ENCODE assay signal across 7 mouse cellular contexts in the genomic region with DNA sequence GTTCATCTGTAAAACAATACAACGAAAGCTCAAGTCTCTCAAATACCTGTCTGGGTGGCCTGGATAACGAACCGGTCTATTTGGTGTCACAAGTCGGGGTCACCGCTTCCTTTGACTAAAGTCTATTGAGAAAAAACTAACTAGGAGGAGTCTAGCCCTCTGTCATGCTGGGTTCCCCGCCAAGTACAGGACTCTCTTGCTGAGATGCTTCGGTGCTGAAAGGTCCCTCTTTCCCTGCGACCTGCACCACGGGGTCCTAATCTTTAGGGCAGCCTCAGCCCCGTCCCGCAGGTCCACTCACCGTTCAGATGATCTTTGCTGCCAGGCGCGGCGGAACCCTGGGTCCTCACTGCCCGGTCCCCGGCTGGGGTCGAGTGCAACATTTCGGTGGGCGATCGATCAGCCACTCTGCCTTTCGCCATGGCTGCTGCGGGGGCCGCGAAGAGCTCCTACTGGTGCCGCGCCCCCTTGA. TPM values are rescaled to one million over a fixed set of nuclear protein-coding genes. Genes with fewer than 3 reads are reported as not detected.
DNase-seq lines count a peak whose midpoint lies in the region; ATAC-seq and TF ChIP-seq lines count a peak whose summit lies in the region.

No protein-coding gene starts in this region.

- peak overlapping the region; percentile 89 for H3K27ac ChIP-seq in hindbrain, embryonic 10.5 days
- H3K27ac ChIP-seq in stomach, postnatal 0 days (replicated peaks), result peak overlapping the region; percentile 81

- peaks cover 15% of the 10 kb centered on the region for H3K4me1 ChIP-seq in hindbrain, embryonic 10.5 days (replicated peaks)
- no peaks in the 10 kb centered on the region for H3K4me1 ChIP-seq in stomach, postnatal 0 days (replicated peaks; ENCODE audit: control insufficient read depth, insufficient read depth)

- H3K9me3 ChIP-seq in hindbrain, embryonic 10.5 days, result no peaks in the 10 kb centered on the region
- H3K9me3 ChIP-seq in stomach, postnatal 0 days (ENCODE audit: control insufficient read depth, low read length), result no peaks in the 10 kb centered on the region

- peak overlapping the region; percentile 69 for H3K4me2 ChIP-seq in stomach, postnatal 0 days (replicated peaks; ENCODE audit: low read depth)

- no peaks in the 10 kb centered on the region for H3K27me3 ChIP-seq in hindbrain, embryonic 10.5 days (ENCODE audit: insufficient read depth, poor library complexity, severe bottlenecking)
- H3K27me3 ChIP-seq in stomach, postnatal 0 days (ENCODE audit: control insufficient read depth, insufficient read depth, low read length), result no peaks in the 10 kb centered on the region

- peak; percentile 27 for DNase-seq in retina, embryonic 14.5 days (ENCODE audit: low spot score)
- no peak for DNase-seq in retina, postnatal 1 day
- peak; percentile 25 for DNase-seq in c-Kit-negative CD71-positive TER-119-positive erythroid progenitor cells, embryonic 14.5 days (ENCODE audit: low read depth, low spot score)
- DNase-seq in hindbrain, embryonic 10.5 days (ENCODE audit: low spot score), result no peak
- peak; percentile 10 for DNase-seq in lung, postnatal 14 days
- peak; percentile 43 for DNase-seq in stomach, postnatal 0 days (ENCODE audit: low spot score)
- DNase-seq in gastrocnemius, postnatal 36 days, result no peak

- intact Hi-C loops in gastrocnemius, postnatal 36 days (cut with DNase I), result loop anchor here (2.0 to 5.0 kb wide), 2 partner anchors 37 to 75 kb away; partner anchors contain the start of gene Zfp143

- TF ChIP-seq CTCF in stomach, postnatal 0 days (IDR thresholded peaks at IDR 0.05; ENCODE audit: low read depth), result no peak

- H3K4me3 ChIP-seq in hindbrain, embryonic 10.5 days, result peak overlapping the region; percentile 76
- H3K4me3 ChIP-seq in stomach, postnatal 0 days (ENCODE audit: low read depth, low read length), result peak overlapping the region; percentile 60

- peak overlapping the region; percentile 76 for H3K9ac ChIP-seq in stomach, postnatal 0 days (ENCODE audit: low read length)

- TF ChIP-seq EP300 in stomach, postnatal 0 days (optimal IDR thresholded peaks at IDR 0.05), result no peak

- WGBS in hindbrain, embryonic 10.5 days, result under 1% methylated on average over 27 of the region's 27 CpGs
- WGBS in stomach, postnatal 0 days, result under 1% methylated on average over 27 of the region's 27 CpGs

- no peak for ATAC-seq in stomach, postnatal 0 days (ENCODE audit: low FRiP score, low TSS enrichment)

- H3K36me3 ChIP-seq in hindbrain, embryonic 10.5 days, result peaks cover 28% of the 10 kb centered on the region
- 0 out of 2 replicates have a peak, but pooled peaks cover 5% of the 10 kb centered on the region for H3K36me3 ChIP-seq in stomach, postnatal 0 days (ENCODE audit: control insufficient read depth, insufficient read depth, low read length)

RNA-seq across cellular contexts. Expression of gene Tmem41b, which starts 1.0 kb away (rescaled TPM):
- polyA plus RNA-seq in hindbrain, embryonic 10.5 days (2016; fragmentation: Nextera tagmentation; extraction: Ambion mirVana), result 65.7 and 75.1 TPM in 2 replicates
- polyA plus RNA-seq in stomach, postnatal 0 days (2015; fragmentation: Nextera tagmentation; extraction: Ambion mirVana), result 85.5 and 88.5 TPM in 2 replicates
- 10 to 100 TPM; 22.3 to 23.9 TPM for total RNA-seq in gastrocnemius, postnatal 36 days (2021)

RNA-seq across cellular contexts. Expression of gene Dennd5a, which starts 25.4 kb away (rescaled TPM):
- polyA plus RNA-seq in hindbrain, embryonic 10.5 days (2016; fragmentation: Nextera tagmentation; extraction: Ambion mirVana), result 26.9 and 28.8 TPM in 2 replicates
- polyA plus RNA-seq in stomach, postnatal 0 days (2015; fragmentation: Nextera tagmentation; extraction: Ambion mirVana), result 13.8 and 14.5 TPM in 2 replicates
- total RNA-seq in gastrocnemius, postnatal 36 days (2021), result 10 to 100 TPM; 41.8 to 47.8 TPM

RNA-seq across cellular contexts. Expression of gene Ipo7, which starts 32.4 kb away (rescaled TPM):
- polyA plus RNA-seq in hindbrain, embryonic 10.5 days (2016; fragmentation: Nextera tagmentation; extraction: Ambion mirVana), result 41.1 and 52.5 TPM in 2 replicates
- 15.6 and 16.5 TPM in 2 replicates for polyA plus RNA-seq in stomach, postnatal 0 days (2015; fragmentation: Nextera tagmentation; extraction: Ambion mirVana)
- 10 to 100 TPM; 74.3 to 79.4 TPM for total RNA-seq in gastrocnemius, postnatal 36 days (2021)

Comparison
In these comparisons a context has a peak if more than half of its experiments do, and no peak if none do; other contexts are left out.
1. DNase-seq: peak in retina, embryonic 14.5 days (single experiment), c-Kit-negative CD71-positive TER-119-positive erythroid progenitor cells, embryonic 14.5 days (single experiment), lung, postnatal 14 days (single experiment) and stomach, postnatal 0 days (single experiment); none in retina, postnatal 1 day (single experiment), hindbrain, embryonic 10.5 days (single experiment) and gastrocnemius, postnatal 36 days (0 of 2).